Mouse (Mus musculus) MEL (cell line): ENCODE measurements around the gene Mei1.

ENCODE experiments used
- GABPA ChIP-seq: IDR thresholded peaks from 2 replicates; pipeline ENCODE4 v1.6.1; 2012; ENCODE audit warnings: low read depth, mild to moderate bottlenecking, inconsistent platforms, low read length, improper control_type of control experiment, moderate library complexity
- POLR2A ChIP-seq, 2 experiments: IDR thresholded peaks; 2 replicates each; pipeline ENCODE4 v1.6.1; 2011 to 2012; ENCODE audit warnings: low read length in 2 of 2, mild to moderate bottlenecking in 2 of 2, control low read depth in 1 of 2, improper control_type of control experiment in 1 of 2, low read depth in 1 of 2, moderate library complexity in 1 of 2; ENCODE audit not compliant: control insufficient read depth in 1 of 2, insufficient read depth in 1 of 2, poor library complexity in 1 of 2
- TBP ChIP-seq: IDR thresholded peaks from 2 replicates; pipeline ENCODE4 v1.8.0; 2011; ENCODE audit warnings: low read depth, low read length, improper control_type of control experiment
- ZC3H11A ChIP-seq: IDR thresholded peaks from 2 replicates; pipeline ENCODE4 v1.6.1; 2012; ENCODE audit warnings: low read depth, mild to moderate bottlenecking, inconsistent platforms, low read length, improper control_type of control experiment

DNA sequence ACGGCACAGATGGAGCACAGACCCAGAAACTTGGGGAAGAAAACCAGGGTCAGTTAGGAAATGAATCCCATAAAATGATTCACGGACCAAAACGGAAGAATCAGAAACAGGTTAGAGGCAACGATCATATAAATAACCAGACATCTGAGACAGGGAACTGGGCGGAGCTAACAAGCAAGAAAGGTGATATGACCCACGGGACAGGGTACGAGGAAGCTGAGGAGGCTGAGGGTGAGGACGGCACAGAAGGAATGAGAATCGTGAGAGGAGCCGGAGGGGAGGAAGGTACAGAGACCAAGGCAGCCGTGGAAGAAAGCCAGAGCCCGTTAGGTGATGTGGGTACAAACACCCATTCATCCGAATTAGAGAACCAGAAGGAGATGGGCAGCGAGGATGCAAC is 5.9 kb upstream of the Mei1 start:
- TF ChIP-seq POLR2A (IDR thresholded peaks at IDR 0.05; ENCODE audit: control insufficient read depth in 1 of 2, insufficient read depth in 1 of 2, low read depth in 1 of 2, low read length in 2 of 2, poor library complexity in 1 of 2) (no peak), ZC3H11A (no peak), TBP (no peak), GABPA (no peak)
